In genomic region chr17:9023198-9023942, GRCm38 (mm10) we compare ENCODE assay signal across 10 mouse cellular contexts. TPM values are rescaled to one million over a fixed set of nuclear protein-coding genes. Genes with fewer than 3 reads are reported as not detected.
A peak's percentile ranks its signal among the peaks of the same experiment; 100 is the strongest.
DNase-seq lines count a peak whose midpoint lies in the region; ATAC-seq and TF ChIP-seq lines count a peak whose summit lies in the region.
"Had no signal": no experiment of that assay in that cellular context is flagged by ENCODE, and none has a peak within 500 bp of the region (broad histone marks: within the 10 kb centered on the region; RNA-seq: fewer than 3 reads in every experiment).

No protein-coding gene starts in this region.

- TF ChIP-seq RAD21 in CH12.LX (IDR thresholded peaks at IDR 0.05; ENCODE audit: low read depth, low read length): peak; percentile 6

- in situ Hi-C loops in CH12.LX (cut with MboI; ENCODE audit: low pct_ligation_motif_present, low pct_unique_long_range_greater_than_20kb, low sequenced_read_pairs): no loop called here

- H3K79me2 ChIP-seq in CH12.LX (replicated peaks; ENCODE audit: control insufficient read depth, extremely low read depth, insufficient read depth, poor library complexity, severe bottlenecking): no peaks in the 10 kb centered on the region

- DNase-seq in CH12.LX (ENCODE audit: extremely low read depth) (no peak), R1 (ENCODE audit: low read depth, low spot score) (peak; percentile 20)
- DNase-seq in left cerebral cortex, postnatal 10 days (ENCODE audit: extremely low spot score in 1 of 2, low spot score in 2 of 2): peak; percentile 59 to 60
- DNase-seq in heart, postnatal 36 days: no peak
- DNase-seq: thymus, adult 2 months had no signal

- WGBS in forebrain, embryonic 13.5 days: 22% methylated on average over 14 of the region's 14 CpGs
- WGBS in kidney, embryonic 15.5 days: 40% methylated on average over 14 of the region's 14 CpGs

- no peak overlapping the region for H3K9ac ChIP-seq in CH12.LX (ENCODE audit: insufficient read depth, low read depth)
- 0 out of 2 replicates have a peak overlapping the region, but pooled peaks have one; percentile 26 for H3K9ac ChIP-seq in forebrain, embryonic 13.5 days
- H3K9ac ChIP-seq in kidney, embryonic 15.5 days: no peak overlapping the region
- H3K9ac ChIP-seq: embryonic facial prominence, embryonic 15.5 days had no signal

- dilution Hi-C loops in CH12.LX (cut with MboI; ENCODE audit: extremely low pct_ligation_motif_present, extremely low pct_unique_long_range_greater_than_20kb, low sequenced_read_pairs): no loop called here

- ATAC-seq in forebrain, embryonic 13.5 days: peak; percentile 68
- ATAC-seq in megakaryocyte, adult 5-6 weeks (ENCODE audit: poor library complexity, severe bottlenecking): no peak
- no peak for ATAC-seq in CD4-positive, CD25-positive, alpha-beta regulatory T cell, adult 4 months
- no peak for ATAC-seq in kidney, embryonic 15.5 days (replicated peaks; ENCODE audit: low FRiP score)

- H3K27me3 ChIP-seq in CH12.LX (replicated peaks): no peaks in the 10 kb centered on the region
- H3K27me3 ChIP-seq in forebrain, embryonic 13.5 days: no peaks in the 10 kb centered on the region
- H3K27me3 ChIP-seq in kidney, embryonic 15.5 days: no peaks in the 10 kb centered on the region
- H3K27me3 ChIP-seq: embryonic facial prominence, embryonic 15.5 days had no signal

- peaks cover 3 to 4% of the 10 kb centered on the region in 2 experiments; a peak in 1 of 4 replicates for H3K4me1 ChIP-seq in CH12.LX (ENCODE audit: control insufficient read depth in 1 of 2, insufficient read depth in 2 of 2)
- peaks cover 26% of the 10 kb centered on the region for H3K4me1 ChIP-seq in forebrain, embryonic 13.5 days
- no peaks in the 10 kb centered on the region for H3K4me1 ChIP-seq in kidney, embryonic 15.5 days
- H3K4me1 ChIP-seq: embryonic facial prominence, embryonic 15.5 days had no signal

- no peak for TF ChIP-seq POLR2A in CH12.LX (IDR thresholded peaks at IDR 0.05; ENCODE audit: low read depth, low read length)

- TF ChIP-seq CTCF in CH12.LX (conservative IDR thresholded peaks at IDR 0.05 in 1 of 2, IDR thresholded peaks at IDR 0.05 in 1 of 2; ENCODE audit: low read depth in 2 of 2, low read length in 2 of 2): peak in 1 of 2 experiments; percentile 34; a peak in 2 of 4 replicates

- peaks cover 0 to 3% of the 10 kb centered on the region in 2 experiments for H3K36me3 ChIP-seq in CH12.LX (replicated peaks in 1 of 2; ENCODE audit: control insufficient read depth in 1 of 2, insufficient read depth in 1 of 2, low read length in 1 of 2)
- H3K36me3 ChIP-seq in forebrain, embryonic 13.5 days (ENCODE audit: poor library complexity, severe bottlenecking): no peaks in the 10 kb centered on the region
- no peaks in the 10 kb centered on the region for H3K36me3 ChIP-seq in kidney, embryonic 15.5 days
- H3K36me3 ChIP-seq: embryonic facial prominence, embryonic 15.5 days had no signal

- H3K4me2 ChIP-seq in CH12.LX (ENCODE audit: insufficient read depth, low read depth, poor library complexity, severe bottlenecking): no peak overlapping the region
- H3K4me2 ChIP-seq in forebrain, embryonic 13.5 days: no peak overlapping the region; the same call in 1 of the 2 replicates
- no peak overlapping the region for H3K4me2 ChIP-seq in kidney, embryonic 15.5 days
- H3K4me2 ChIP-seq: embryonic facial prominence, embryonic 15.5 days had no signal

- intact Hi-C loops in left cerebral cortex, postnatal 10 days (cut with DNase I): no loop called here
- intact Hi-C loops in heart, postnatal 36 days (cut with DNase I): no loop called here

- H3K4me3 ChIP-seq in CH12.LX (replicated peaks in 1 of 3; ENCODE audit: low read depth in 2 of 3, low read length in 2 of 3, poor library complexity in 1 of 3): no peak overlapping the region
- no peak overlapping the region for H3K4me3 ChIP-seq in forebrain, embryonic 13.5 days
- H3K4me3 ChIP-seq in kidney, embryonic 15.5 days (replicated peaks): no peak overlapping the region
- H3K4me3 ChIP-seq: embryonic facial prominence, embryonic 15.5 days had no signal

- no peak overlapping the region for H3K27ac ChIP-seq in CH12.LX (ENCODE audit: insufficient read depth, low read depth)
- H3K27ac ChIP-seq in forebrain, embryonic 13.5 days: peak overlapping the region; percentile 27
- H3K27ac ChIP-seq in kidney, embryonic 15.5 days: no peak overlapping the region
- H3K27ac ChIP-seq: embryonic facial prominence, embryonic 15.5 days had no signal

- H3K9me3 ChIP-seq in CH12.LX (replicated peaks; ENCODE audit: low read length): no peaks in the 10 kb centered on the region
- no peaks in the 10 kb centered on the region for H3K9me3 ChIP-seq in forebrain, embryonic 13.5 days (replicated peaks)
- H3K9me3 ChIP-seq in kidney, embryonic 15.5 days (replicated peaks): no peaks in the 10 kb centered on the region
- H3K9me3 ChIP-seq: embryonic facial prominence, embryonic 15.5 days had no signal

- TF ChIP-seq EP300 in CH12.LX (IDR thresholded peaks at IDR 0.05; ENCODE audit: low read length): no peak

TF ChIP-seq in CH12.LX, 34 proteins besides CTCF, POLR2A, EP300 and RAD21:
- TF ChIP-seq SMC3 (IDR thresholded peaks at IDR 0.05; ENCODE audit: low read depth, low read length): no peak
- TF ChIP-seq RCOR1 (conservative IDR thresholded peaks at IDR 0.05; ENCODE audit: low read depth, low read length): no peak
- TF ChIP-seq BHLHE40 (IDR thresholded peaks at IDR 0.05; ENCODE audit: low read depth, low read length): no peak
- TF ChIP-seq TBP (conservative IDR thresholded peaks at IDR 0.05; ENCODE audit: low read depth, low read length): no peak
- no peak for TF ChIP-seq TCF12 (IDR thresholded peaks at IDR 0.05; ENCODE audit: low read depth, low read length)
- no peak for TF ChIP-seq ETS1 (conservative IDR thresholded peaks at IDR 0.05; ENCODE audit: low read depth, low read length)
- no peak for TF ChIP-seq CHD1 (IDR thresholded peaks at IDR 0.05; ENCODE audit: low read depth, low read length)
- no peak for TF ChIP-seq IRF4 (IDR thresholded peaks at IDR 0.05; ENCODE audit: low read depth, low read length)
- no peak for TF ChIP-seq HCFC1 (IDR thresholded peaks at IDR 0.05; ENCODE audit: low read depth, low read length)
- no peak for TF ChIP-seq GABPA (IDR thresholded peaks at IDR 0.05; ENCODE audit: insufficient replicate concordance, low read depth, low read length)
- TF ChIP-seq NELFE (IDR thresholded peaks at IDR 0.05; ENCODE audit: low read depth, low read length): no peak
- TF ChIP-seq MAX (IDR thresholded peaks at IDR 0.05; ENCODE audit: low read length): no peak
- TF ChIP-seq KAT2A (IDR thresholded peaks at IDR 0.05; ENCODE audit: insufficient replicate concordance, low read length): no peak
- TF ChIP-seq ZNF384 (IDR thresholded peaks at IDR 0.05; ENCODE audit: low read depth, low read length): no peak
- TF ChIP-seq MYC (IDR thresholded peaks at IDR 0.05; ENCODE audit: low read depth, low read length): no peak
- no peak for TF ChIP-seq PAX5 (IDR thresholded peaks at IDR 0.05; ENCODE audit: low read length)
- no peak for TF ChIP-seq JUND (conservative IDR thresholded peaks at IDR 0.05; ENCODE audit: low read depth, low read length)

RNA-seq across cellular contexts. Expression of gene 1700010I14Rik, which starts 35.2 kb away (rescaled TPM):
- total RNA-seq in CH12.LX (2012; rRNA removed): 2.7 and 3.4 TPM in 2 replicates
- 3.4 and 3.5 TPM in 2 replicates for total RNA-seq in CH12.LX (2014; rRNA removed)
- 6.5 and 7.2 TPM in 2 replicates for polyA plus RNA-seq in CH12.LX (2012; ENCODE audit: insufficient read length, low read depth)
- polyA plus RNA-seq in forebrain, embryonic 13.5 days (2015; fragmentation: Nextera tagmentation; extraction: Ambion mirVana): 2.1 and 2.4 TPM in 2 replicates
- total RNA-seq in left cerebral cortex, postnatal 10 days (2021): 1 to 10 TPM; 1.1 to 1.3 TPM
- total RNA-seq in megakaryocyte, adult 5-6 weeks (2015): 1.3 and 2.8 TPM in 2 replicates
- 1.9 and 3.2 TPM in 2 replicates for total RNA-seq in megakaryocyte, adult 5-6 weeks (2017)
- 1 to 10 TPM; 7.0 to 7.8 TPM for polyA plus RNA-seq in CD4-positive, CD25-positive, alpha-beta regulatory T cell, adult 4 months (2017; shearing (Covaris generic))
- total RNA-seq in heart, postnatal 36 days (2021): not detected
- polyA plus RNA-seq in kidney, embryonic 15.5 days (2015; fragmentation: Nextera tagmentation; extraction: Ambion mirVana): 2.1 and 2.3 TPM in 2 replicates

Comparison
In these comparisons a context has a peak if more than half of its experiments do, and no peak if none do; other contexts are left out.
1. DNase-seq: peak in R1 (single experiment) and left cerebral cortex, postnatal 10 days (2 of 2); none in CH12.LX (single experiment) and heart, postnatal 36 days (0 of 2).